Mouse (Mus musculus) cerebellum, postnatal 14 days (tissue): ENCODE results near the gene Neb.

Experiments used
- DNase-seq, 2 experiments: peaks; one replicate each; pipeline ENCODE4 v3.0.0; 2021; ENCODE audit warnings: mixed read lengths in 2 of 2

Neb gene

DNA sequence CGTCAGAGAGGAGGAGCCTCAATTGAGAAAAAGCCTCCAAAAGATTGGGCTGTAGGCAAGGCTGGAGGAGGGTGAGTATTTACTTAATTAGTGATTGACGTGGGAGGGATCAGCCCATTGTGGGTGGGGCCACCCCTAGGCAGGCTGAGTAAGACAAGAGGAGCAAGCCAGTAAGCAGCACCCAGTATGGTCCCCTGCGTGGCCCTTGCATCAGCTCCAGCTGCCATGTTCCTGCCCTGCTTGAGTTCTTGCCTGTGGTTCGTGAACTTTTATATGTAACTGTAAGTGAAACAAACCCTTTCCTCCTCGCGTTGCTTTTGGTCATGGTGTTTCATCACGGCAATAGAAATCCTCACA, at the start of gene Neb:
Gene Neb (minus strand): TSS at position 27 of the 357 bp plus-strand sequence.
- DNase-seq, result no peak

DNA sequence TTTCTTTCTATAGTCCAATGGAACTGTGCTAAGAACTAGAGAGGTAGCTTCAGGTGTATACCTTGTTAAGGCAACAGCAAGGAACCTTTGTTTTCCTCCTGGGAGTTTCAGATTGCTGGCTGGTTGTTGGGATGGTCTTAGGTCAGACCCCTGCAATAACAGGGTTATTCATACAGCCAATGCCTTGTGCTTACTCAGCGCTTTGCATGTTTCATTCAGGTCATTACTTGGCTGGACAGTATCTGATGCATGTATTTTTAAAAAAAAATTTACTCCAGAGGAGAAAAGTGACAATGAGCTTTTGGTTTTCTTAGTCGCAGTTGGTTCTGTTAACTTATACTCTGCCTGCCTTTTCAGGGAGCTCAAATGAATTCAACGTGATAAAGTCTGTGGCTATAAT, 49.1 kb upstream of the Neb start:
- no peak for DNase-seq

- DNase-seq, result no peak
These were observed 47.8 kb upstream of the Neb start for GRCm38 (mm10) chr2:52426041-52426440.

DNA sequence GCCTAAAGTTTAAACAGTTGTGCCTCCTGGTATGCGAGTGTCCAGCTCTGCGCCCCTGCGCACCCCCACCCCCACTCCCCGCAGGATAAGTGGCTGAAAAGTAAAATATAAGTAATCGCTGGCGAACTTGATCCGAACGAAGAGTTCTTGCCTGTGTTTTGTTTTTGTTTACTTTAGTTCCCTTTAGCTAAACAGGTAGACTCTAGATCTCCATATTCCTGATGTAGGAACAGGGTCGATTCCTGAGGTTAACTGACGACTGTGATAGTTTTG, 47.2 kb upstream of the Neb start:
- peak in 1 of 2 experiments; percentile 26 for DNase-seq

DNA sequence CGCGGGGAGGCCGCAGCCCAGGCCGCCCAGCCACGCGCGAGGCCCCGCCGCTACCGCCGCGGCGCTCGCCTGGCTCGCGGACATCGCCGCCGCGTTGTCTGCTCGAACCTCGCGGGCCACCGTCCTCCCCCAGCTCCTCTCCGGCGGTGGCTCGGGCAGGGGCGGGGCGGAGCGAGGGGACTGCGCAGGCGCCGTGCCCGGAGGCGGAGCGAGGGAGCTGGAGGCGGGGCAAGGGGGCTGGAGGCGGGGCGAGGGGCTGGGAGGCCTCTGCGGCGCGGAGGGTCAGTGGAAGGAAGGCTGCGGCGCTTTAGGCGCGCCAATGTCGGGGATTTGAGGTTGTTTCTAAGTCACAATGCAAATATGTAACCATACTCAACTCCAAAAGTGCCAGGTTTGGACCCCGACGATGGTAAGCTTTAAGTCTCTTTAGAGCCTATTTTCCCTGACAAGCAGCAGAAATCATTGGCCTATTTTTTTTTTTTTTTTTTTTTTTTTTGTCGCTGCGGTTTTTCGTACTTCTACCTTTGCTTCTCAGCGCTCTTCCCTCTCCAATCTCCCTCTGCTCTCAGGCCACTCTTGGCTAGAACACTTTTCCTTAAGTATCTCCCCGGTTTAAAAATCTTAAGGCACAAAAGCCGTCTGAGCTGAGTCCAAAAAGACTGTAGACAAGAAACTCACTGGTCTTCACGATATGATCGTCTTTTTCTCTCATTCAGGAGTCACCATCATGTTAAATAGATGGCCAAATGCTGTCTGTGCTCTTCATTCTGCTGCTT, 46.7 kb upstream of the Neb start, which contains the start of gene Arl5a:
Gene Arl5a (minus strand): TSS at position 155 of the 776 bp plus-strand sequence.
- DNase-seq, result peak; percentile 99

GRCm38 (mm10) chr2:52424248-52424728, 46.0 kb upstream of the Neb start:
- DNase-seq, result peak in 1 of 2 experiments; percentile 77

- DNase-seq, result peak in 1 of 2 experiments; percentile 34
These were observed 45.5 kb upstream of the Neb start for GRCm38 (mm10) chr2:52423611-52424247.

DNA sequence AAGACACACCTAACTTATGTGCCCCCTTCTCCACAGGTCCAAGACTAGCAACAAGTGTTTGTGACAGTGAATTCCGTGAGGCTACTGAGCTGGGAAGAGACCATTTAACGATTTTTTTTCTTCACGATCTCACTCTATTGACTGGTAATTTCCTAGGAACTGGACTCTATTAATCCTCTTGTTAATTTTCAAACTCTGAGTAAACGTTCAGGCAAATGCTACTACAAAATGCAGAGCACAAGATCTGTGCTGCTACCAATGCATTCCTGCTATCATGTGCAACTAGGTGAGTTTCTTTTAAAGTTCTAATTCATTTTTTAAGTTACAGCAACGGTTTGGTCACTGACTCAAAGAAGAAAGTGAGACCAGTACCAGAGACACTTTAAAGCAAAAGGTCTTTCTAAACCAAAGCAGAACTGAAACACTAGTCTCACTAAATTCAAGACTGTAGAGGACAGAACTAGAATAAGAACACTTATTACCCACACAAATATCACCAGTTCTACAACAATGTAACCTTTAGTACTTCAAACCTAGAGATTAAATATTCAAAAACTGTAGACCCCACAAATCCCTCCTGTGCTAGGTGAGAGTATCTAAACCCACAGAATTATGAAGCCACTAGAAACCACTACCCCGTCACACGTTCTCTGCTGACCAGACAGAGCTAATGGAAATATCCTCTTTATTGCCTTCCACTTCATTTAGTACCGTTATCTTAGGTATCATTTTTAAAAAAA, 44.8 kb upstream of the Neb start:
- no peak for DNase-seq

DNA sequence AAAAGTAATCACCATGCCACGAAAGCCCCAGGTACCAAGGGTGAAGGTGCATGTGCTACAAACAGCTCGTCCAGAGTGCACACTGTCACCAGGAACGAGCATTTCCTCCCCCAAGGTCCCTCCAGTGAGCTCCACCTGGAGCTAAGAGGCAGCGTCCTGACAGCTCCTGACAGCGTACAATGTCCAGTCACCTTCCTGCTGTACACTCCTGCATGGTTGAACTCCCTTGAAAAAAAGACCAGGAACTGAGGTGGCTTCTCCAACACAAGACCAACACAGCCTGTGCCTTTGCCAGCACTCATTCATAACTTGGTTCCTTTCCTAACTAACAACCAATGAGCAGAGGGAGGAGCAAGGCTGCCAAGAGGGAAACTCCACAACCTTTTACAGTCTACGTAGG, 42.9 kb upstream of the Neb start:
- DNase-seq, result no peak

GRCm38 (mm10) chr2:52420001-52420710, 41.9 kb upstream of the Neb start:
- DNase-seq, result no peak

- no peak for DNase-seq
These were observed 41.0 kb upstream of the Neb start for GRCm38 (mm10) chr2:52419295-52419694.

GRCm38 (mm10) chr2:52412524-52413037, 34.3 kb upstream of the Neb start:
- no peak for DNase-seq

DNA sequence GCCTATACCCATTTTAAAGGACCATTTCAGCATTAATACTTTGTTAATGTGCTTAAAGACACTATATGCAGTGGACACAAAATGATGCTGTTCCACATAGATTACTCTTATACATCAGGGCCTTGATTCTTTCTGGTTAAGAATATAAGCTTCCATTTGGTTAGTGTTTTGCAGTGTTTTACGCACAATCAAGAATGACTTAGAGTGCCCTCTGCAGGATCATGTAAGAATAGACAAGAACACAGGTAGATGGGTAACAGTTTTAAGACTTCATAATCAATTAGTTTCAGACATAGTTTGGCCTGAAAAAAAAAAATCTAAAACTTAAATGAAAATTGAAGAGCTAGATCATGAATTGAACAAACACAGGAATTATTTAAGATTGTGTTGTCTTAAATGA, 28.2 kb upstream of the Neb start:
- peak; percentile 21 to 48 for DNase-seq

DNA sequence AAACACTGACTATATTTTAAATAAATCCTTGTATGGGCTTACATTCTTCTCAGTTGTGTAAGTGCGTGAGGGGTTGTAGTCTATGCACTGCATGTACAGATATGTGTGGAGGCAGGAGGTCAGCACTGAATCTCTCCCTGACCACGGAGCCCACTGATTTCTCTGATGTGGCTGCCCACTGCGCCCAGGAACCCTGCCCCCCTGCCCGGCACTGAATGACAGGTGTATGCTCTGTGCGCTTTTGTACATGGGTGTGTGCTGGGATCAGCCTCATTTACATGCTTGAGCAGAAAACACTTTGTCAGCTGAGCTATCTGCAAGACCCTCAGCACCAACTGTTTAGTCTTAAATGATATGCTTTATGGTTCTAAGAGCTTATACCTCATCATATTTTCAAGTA, 27.0 kb upstream of the Neb start:
- no peak for DNase-seq

- no peak for DNase-seq
These were observed 16.3 kb upstream of the Neb start for GRCm38 (mm10) chr2:52394529-52394928.

GRCm38 (mm10) chr2:52390415-52390975, 12.2 kb upstream of the Neb start:
- DNase-seq, result no peak

- DNase-seq, result no peak
These were observed 11.7 kb upstream of the Neb start for GRCm38 (mm10) chr2:52389975-52390374.

DNA sequence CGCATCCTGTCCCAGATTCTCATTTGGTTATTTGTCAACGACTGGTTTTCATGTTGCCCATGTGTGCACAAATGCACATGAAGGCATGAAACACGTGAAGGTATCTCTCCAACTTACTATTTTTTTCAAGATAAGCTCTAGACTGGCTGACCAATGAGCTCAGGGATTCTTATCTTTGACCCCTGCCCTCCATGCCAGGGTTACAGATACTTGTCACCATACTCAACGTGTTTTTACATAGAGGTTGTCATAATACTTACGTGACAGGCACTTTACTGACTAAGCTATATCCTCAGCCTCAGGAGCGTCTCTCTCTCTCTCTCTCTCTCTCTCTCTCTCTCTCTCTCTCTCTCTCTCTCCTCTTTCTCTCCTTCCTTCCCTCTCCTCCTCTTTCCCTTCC, 8.2 kb upstream of the Neb start:
- no peak for DNase-seq

DNA sequence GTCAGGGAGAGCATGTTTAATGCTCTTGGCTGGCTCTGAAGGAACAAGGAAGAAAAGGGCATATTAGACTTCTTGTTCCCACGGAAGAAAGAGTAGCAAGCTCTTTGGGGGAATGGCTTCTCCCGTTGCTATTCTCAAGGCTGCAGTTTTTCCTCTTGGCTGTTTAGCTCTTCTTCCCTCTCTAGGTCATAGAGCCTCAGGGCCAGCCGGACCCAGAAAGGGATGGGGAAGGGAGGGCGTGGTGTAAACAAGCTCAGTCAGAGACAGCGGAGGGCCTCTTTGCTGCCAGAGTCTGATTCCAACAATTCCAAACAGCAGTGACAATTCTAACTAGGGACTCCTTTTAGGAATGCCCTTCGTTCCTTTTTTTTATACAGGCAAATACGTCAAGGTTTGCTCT, 7.8 kb upstream of the Neb start:
- DNase-seq, result no peak

DNA sequence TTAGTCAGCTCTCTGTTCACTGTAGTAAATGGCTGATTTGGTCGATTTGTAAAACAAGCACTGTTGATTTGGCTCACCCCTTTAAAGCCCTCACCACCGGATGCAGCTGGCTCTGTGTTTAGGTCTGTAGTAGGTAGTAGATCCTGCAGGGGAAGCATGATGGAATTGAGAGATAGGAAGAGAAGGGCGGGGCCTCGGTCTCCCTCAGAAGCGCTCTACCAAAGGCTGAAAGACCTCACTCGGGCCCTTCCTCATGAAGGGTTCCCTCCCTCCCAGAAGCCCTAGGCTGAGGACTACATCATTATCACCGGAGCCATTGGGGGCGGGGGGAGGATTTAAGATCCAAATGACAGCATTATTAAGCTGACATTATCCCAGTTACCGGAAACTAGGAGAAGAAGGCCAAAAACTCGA, 581 bp upstream of the Neb start:
- no peak for DNase-seq

DNA sequence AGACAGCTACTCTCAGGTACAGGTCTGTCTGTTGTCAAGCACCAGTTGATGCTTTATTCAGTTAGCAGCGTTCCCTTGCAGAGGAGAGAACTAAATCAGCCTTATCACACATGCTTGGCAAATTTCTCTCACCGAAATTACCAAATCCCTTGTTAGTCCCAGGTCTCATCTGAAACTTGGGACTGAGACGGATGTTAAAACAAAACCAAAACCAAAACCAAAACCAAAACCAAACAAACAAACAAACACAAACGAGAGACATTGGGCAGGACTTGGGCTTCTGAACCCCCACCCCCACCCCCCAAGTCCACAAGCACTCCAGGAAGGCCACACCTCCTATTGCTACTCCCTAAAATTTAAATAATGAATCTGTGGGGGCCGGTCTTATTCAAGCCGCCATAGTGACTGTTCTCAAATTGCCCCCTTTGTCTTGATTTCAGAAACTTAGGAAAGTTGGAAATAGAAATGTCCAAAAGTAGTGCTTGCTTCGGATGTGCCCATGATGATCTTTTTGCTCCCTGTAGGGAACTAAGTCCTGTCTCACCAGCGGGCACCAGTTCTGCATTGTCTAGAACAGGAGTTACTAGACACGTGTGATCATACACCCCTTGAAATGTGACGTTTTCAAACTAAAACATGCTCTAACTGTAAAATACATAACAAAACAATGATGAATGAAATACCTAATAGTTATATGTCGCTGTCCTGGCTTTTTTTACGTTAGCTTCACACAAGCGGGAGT, 397 bp downstream of the Neb start:
- no peak for DNase-seq

GRCm38 (mm10) chr2:52374706-52375105, 3.6 kb downstream of the Neb start:
- no peak for DNase-seq
